Mouse (Mus musculus): ENCODE data around the gene Prkn.

The Prkn gene

GRCm38 (mm10) chr17:10840148-10840707 is at the start of gene Prkn, which contains the start of gene Pacrg:
Gene Prkn, plus strand, starts transcription at chr17:10840384.
Gene Pacrg, minus strand, starts transcription at chr17:10840311.
- peak; percentile 96 for DNase-seq

- DNase-seq = no peak
Measured at GRCm38 (mm10) chr17:10791661-10792060, 48.5 kb upstream of the Prkn start.

- no peak for DNase-seq
Measured at GRCm38 (mm10) chr17:10806692-10807091, 33.5 kb upstream of the Prkn start.

- DNase-seq = no peak
Measured at GRCm38 (mm10) chr17:10807261-10807998, 32.8 kb upstream of the Prkn start.

GRCm38 (mm10) chr17:10808571-10808970 is 31.6 kb upstream of the Prkn start:
- DNase-seq = no peak

GRCm38 (mm10) chr17:10818971-10819370 is 21.2 kb upstream of the Prkn start:
- no peak for DNase-seq

GRCm38 (mm10) chr17:10840731-10841201 is 582 bp downstream of the Prkn start:
- DNase-seq = peak; percentile 40

- no peak for DNase-seq
Measured at GRCm38 (mm10) chr17:10854207-10854606, 14.0 kb downstream of the Prkn start.

- no peak for DNase-seq
Measured at GRCm38 (mm10) chr17:10874208-10875187, 34.3 kb downstream of the Prkn start.

GRCm38 (mm10) chr17:10878986-10879385 is 38.8 kb downstream of the Prkn start:
- no peak for DNase-seq

GRCm38 (mm10) chr17:10882260-10882659 is 42.1 kb downstream of the Prkn start:
- DNase-seq = no peak

- DNase-seq = no peak
Measured at GRCm38 (mm10) chr17:10887924-10888323, 47.7 kb downstream of the Prkn start.

GRCm38 (mm10) chr17:10901686-10902228 is 61.6 kb downstream of the Prkn start:
- DNase-seq = no peak

GRCm38 (mm10) chr17:10936698-10937097 is 96.5 kb downstream of the Prkn start:
- no peak for DNase-seq

- no peak for DNase-seq
Measured at GRCm38 (mm10) chr17:10937844-10938243, 97.7 kb downstream of the Prkn start.

- DNase-seq = no peak
Measured at GRCm38 (mm10) chr17:10938755-10939154, 98.6 kb downstream of the Prkn start.

GRCm38 (mm10) chr17:10946552-10946951 is 106.4 kb downstream of the Prkn start:
- DNase-seq = no peak

GRCm38 (mm10) chr17:10947614-10948013 is 107.4 kb downstream of the Prkn start:
- DNase-seq = no peak

GRCm38 (mm10) chr17:10959066-10959864 is 119.1 kb downstream of the Prkn start:
- no peak for DNase-seq

- DNase-seq = no peak
Measured at GRCm38 (mm10) chr17:10962151-10962550, 122.0 kb downstream of the Prkn start.

GRCm38 (mm10) chr17:10982136-10982535 is 142.0 kb downstream of the Prkn start:
- DNase-seq = no peak

GRCm38 (mm10) chr17:10987040-10987439 is 146.9 kb downstream of the Prkn start:
- DNase-seq = no peak

All from right cerebral cortex, postnatal 4 days (tissue).